Mouse (Mus musculus): ENCODE measurements around the gene Gar1.

DNA sequence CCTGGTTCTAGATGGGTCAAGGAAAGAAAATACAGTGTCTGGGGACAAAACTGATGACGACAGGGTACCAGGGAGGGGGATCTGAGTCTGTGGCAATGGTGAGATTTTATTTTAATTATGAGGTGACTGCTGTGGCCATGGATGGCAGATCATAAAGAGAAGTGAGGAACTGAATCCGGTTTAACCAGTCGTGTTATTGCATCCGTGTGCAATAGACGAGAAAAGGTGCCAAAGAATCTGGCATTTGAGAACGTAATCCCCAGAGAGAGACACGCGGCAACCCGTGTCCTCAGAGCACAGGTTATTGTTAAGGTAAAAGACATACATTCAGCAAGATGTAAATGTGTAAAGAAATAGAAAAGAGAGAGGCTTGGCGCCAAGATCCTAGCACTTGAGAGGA lies 46.1 kb upstream of the Gar1 start:
- no peak for TF ChIP-seq TBP (conservative IDR thresholded peaks at IDR 0.05; ENCODE audit: low read depth, low read length)
- TF ChIP-seq MAFK (IDR thresholded peaks at IDR 0.05; ENCODE audit: insufficient replicate concordance, low read length): no peak
- no peak for TF ChIP-seq BHLHE40 (IDR thresholded peaks at IDR 0.05; ENCODE audit: low read depth, low read length)
- TF ChIP-seq MXI1 (IDR thresholded peaks at IDR 0.05; ENCODE audit: low read depth, low read length): no peak
- TF ChIP-seq SMC3 (IDR thresholded peaks at IDR 0.05; ENCODE audit: low read depth, low read length): no peak
- no peak for TF ChIP-seq MAX (IDR thresholded peaks at IDR 0.05; ENCODE audit: low read length)
- no peak for TF ChIP-seq EP300 (IDR thresholded peaks at IDR 0.05; ENCODE audit: low read length)

Measured in CH12.LX (cell line).